In the genomic region with DNA sequence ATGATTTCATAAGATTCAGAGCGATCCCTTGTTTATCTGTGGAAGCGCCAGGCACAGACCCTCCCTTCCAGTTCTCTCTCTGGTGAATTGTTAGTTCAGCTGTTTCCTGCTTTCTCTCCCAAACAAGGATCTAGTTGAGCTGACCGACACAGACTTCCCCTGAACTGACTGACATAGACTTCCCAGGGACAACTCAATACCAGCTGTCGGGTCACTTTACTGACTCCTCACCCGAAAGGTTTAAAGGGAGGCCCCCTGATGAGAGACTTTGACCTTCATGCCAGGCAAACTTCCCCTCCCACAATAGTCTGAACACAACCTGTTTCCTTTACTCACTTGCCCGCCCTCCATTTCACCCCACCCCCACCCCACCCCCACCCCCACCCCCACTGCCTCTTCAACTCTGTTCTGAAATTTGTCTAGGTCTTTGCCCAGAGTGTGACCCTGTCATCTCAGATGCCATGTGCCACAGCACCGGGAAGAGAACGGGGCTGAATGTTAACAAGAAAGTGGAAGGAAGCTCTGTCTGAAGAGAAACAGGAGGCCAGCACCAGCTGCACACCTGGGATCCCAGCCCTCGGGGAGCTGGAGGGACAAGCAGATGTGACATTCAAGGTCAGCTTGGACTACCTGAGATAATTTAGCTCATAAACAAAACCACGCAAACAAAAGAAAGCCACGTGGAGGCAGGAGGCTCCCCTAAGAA, we compare ENCODE assay signal across 10 mouse cellular contexts.
DNase-seq lines count a peak whose midpoint lies in the region; ATAC-seq lines count a peak whose summit lies in the region.
"Had no signal": no experiment of that assay in that cellular context is flagged by ENCODE, and none has a peak within 500 bp of the region (broad histone marks: within the 10 kb centered on the region; RNA-seq: fewer than 3 reads in every experiment).

No protein-coding gene starts in this region.

- no peaks in the 10 kb centered on the region for H3K27me3 ChIP-seq in midbrain, embryonic 10.5 days (ENCODE audit: low read depth, poor library complexity, severe bottlenecking)
- H3K27me3 ChIP-seq in midbrain, embryonic 13.5 days: no peaks in the 10 kb centered on the region
- H3K27me3 ChIP-seq in embryonic facial prominence, embryonic 10.5 days (replicated peaks; ENCODE audit: low read depth, poor library complexity, severe bottlenecking): no peaks in the 10 kb centered on the region
- no peaks in the 10 kb centered on the region for H3K27me3 ChIP-seq in kidney, embryonic 14.5 days (ENCODE audit: control insufficient read depth, insufficient read depth, low read length)
- no peaks in the 10 kb centered on the region for H3K27me3 ChIP-seq in stomach, embryonic 15.5 days (replicated peaks)
- H3K27me3 ChIP-seq: neural tube, embryonic 13.5 days had no signal

- intact Hi-C loops in left cerebral cortex, postnatal 14 days (cut with DNase I): no loop called here

- no peak for ATAC-seq in midbrain, embryonic 13.5 days
- peak; percentile 82 for ATAC-seq in kidney, embryonic 14.5 days (ENCODE audit: low FRiP score, low TSS enrichment)
- no peak for ATAC-seq in stomach, embryonic 15.5 days (ENCODE audit: insufficient read depth, low FRiP score, low read depth)
- no peak for ATAC-seq in megakaryocyte progenitor cell, adult 5-6 weeks (replicated peaks; ENCODE audit: poor library complexity)

- 45% methylated on average over 11 of the region's 11 CpGs for WGBS in midbrain, embryonic 10.5 days
- WGBS in midbrain, embryonic 13.5 days: 45% methylated on average over 11 of the region's 11 CpGs
- WGBS in embryonic facial prominence, embryonic 10.5 days: 13% methylated on average over 11 of the region's 11 CpGs
- 7% methylated on average over 11 of the region's 11 CpGs for WGBS in kidney, embryonic 14.5 days
- WGBS in stomach, embryonic 15.5 days: 14% methylated on average over 11 of the region's 11 CpGs

- H3K36me3 ChIP-seq in midbrain, embryonic 10.5 days: no peaks in the 10 kb centered on the region
- H3K36me3 ChIP-seq in midbrain, embryonic 13.5 days: no peaks in the 10 kb centered on the region
- H3K36me3 ChIP-seq in embryonic facial prominence, embryonic 10.5 days (replicated peaks): no peaks in the 10 kb centered on the region
- H3K36me3 ChIP-seq in kidney, embryonic 14.5 days (ENCODE audit: control insufficient read depth, insufficient read depth, low read length): no peaks in the 10 kb centered on the region
- no peaks in the 10 kb centered on the region for H3K36me3 ChIP-seq in stomach, embryonic 15.5 days
- H3K36me3 ChIP-seq: neural tube, embryonic 13.5 days had no signal

- H3K4me2 ChIP-seq in midbrain, embryonic 13.5 days (replicated peaks): no peak overlapping the region
- peak overlapping the region; percentile 15; the same call in 1 of the 2 replicates for H3K4me2 ChIP-seq in kidney, embryonic 14.5 days (replicated peaks; ENCODE audit: low read depth, low read length)
- peak overlapping the region; percentile 25; the same call in 1 of the 2 replicates for H3K4me2 ChIP-seq in stomach, embryonic 15.5 days
- H3K4me2 ChIP-seq: neural tube, embryonic 13.5 days had no signal

- no peaks in the 10 kb centered on the region for H3K9me3 ChIP-seq in midbrain, embryonic 10.5 days (replicated peaks)
- no peaks in the 10 kb centered on the region for H3K9me3 ChIP-seq in midbrain, embryonic 13.5 days
- H3K9me3 ChIP-seq in embryonic facial prominence, embryonic 10.5 days: no peaks in the 10 kb centered on the region
- H3K9me3 ChIP-seq in kidney, embryonic 14.5 days (ENCODE audit: control insufficient read depth, low read length): no peaks in the 10 kb centered on the region
- no peaks in the 10 kb centered on the region for H3K9me3 ChIP-seq in stomach, embryonic 15.5 days
- H3K9me3 ChIP-seq: neural tube, embryonic 13.5 days had no signal

- H3K27ac ChIP-seq in midbrain, embryonic 10.5 days (replicated peaks): no peak overlapping the region
- no peak overlapping the region for H3K27ac ChIP-seq in midbrain, embryonic 13.5 days
- H3K27ac ChIP-seq in embryonic facial prominence, embryonic 10.5 days (replicated peaks): peak overlapping the region; percentile 63
- peak overlapping the region; percentile 62 for H3K27ac ChIP-seq in kidney, embryonic 14.5 days (ENCODE audit: low read depth, low read length)
- H3K27ac ChIP-seq in stomach, embryonic 15.5 days: no peak overlapping the region

- no peak overlapping the region for H3K9ac ChIP-seq in midbrain, embryonic 13.5 days (replicated peaks)
- no peak overlapping the region for H3K9ac ChIP-seq in kidney, embryonic 14.5 days (ENCODE audit: low read depth, low read length)
- no peak overlapping the region for H3K9ac ChIP-seq in stomach, embryonic 15.5 days
- H3K9ac ChIP-seq: neural tube, embryonic 13.5 days had no signal

- peaks cover 10% of the 10 kb centered on the region for H3K4me1 ChIP-seq in midbrain, embryonic 10.5 days
- no peaks in the 10 kb centered on the region for H3K4me1 ChIP-seq in midbrain, embryonic 13.5 days (replicated peaks)
- H3K4me1 ChIP-seq in embryonic facial prominence, embryonic 10.5 days: peaks cover 34% of the 10 kb centered on the region
- peaks cover 21% of the 10 kb centered on the region for H3K4me1 ChIP-seq in kidney, embryonic 14.5 days (ENCODE audit: control insufficient read depth, insufficient read depth, low read length)
- peaks cover 3% of the 10 kb centered on the region; the same call in 1 of the 2 replicates for H3K4me1 ChIP-seq in stomach, embryonic 15.5 days
- H3K4me1 ChIP-seq: neural tube, embryonic 13.5 days had no signal

- H3K4me3 ChIP-seq in midbrain, embryonic 10.5 days: no peak overlapping the region
- no peak overlapping the region for H3K4me3 ChIP-seq in midbrain, embryonic 13.5 days (replicated peaks)
- peak overlapping the region; percentile 30; the same call in 1 of the 2 replicates for H3K4me3 ChIP-seq in embryonic facial prominence, embryonic 10.5 days
- no peak overlapping the region for H3K4me3 ChIP-seq in kidney, embryonic 14.5 days (ENCODE audit: low read length)
- H3K4me3 ChIP-seq in stomach, embryonic 15.5 days (replicated peaks): no peak overlapping the region
- H3K4me3 ChIP-seq: neural tube, embryonic 13.5 days had no signal

- DNase-seq in midbrain, embryonic 10.5 days (ENCODE audit: low spot score): peak; percentile 25
- peak; percentile 65 for DNase-seq in embryonic facial prominence, embryonic 10.5 days (ENCODE audit: low spot score)
- no peak for DNase-seq in adrenal gland, adult (ENCODE audit: inconsistent age in 2 of 2, low spot score in 1 of 2)
- DNase-seq in left cerebral cortex, postnatal 14 days (ENCODE audit: low spot score in 2 of 2): no peak
- DNase-seq: adrenal gland, postnatal 36 days had no signal

Comparison
In these comparisons a context has a peak if more than half of its experiments do, and no peak if none do; other contexts are left out.
1. DNase-seq: peak in midbrain, embryonic 10.5 days (single experiment) and embryonic facial prominence, embryonic 10.5 days (single experiment); none in adrenal gland, adult (0 of 2) and left cerebral cortex, postnatal 14 days (0 of 2).
2. H3K27ac ChIP-seq: peak in embryonic facial prominence, embryonic 10.5 days (single experiment) and kidney, embryonic 14.5 days (single experiment); none in midbrain, embryonic 10.5 days (single experiment), midbrain, embryonic 13.5 days (single experiment) and stomach, embryonic 15.5 days (single experiment).